ENCODE assay signal across 10 mouse cellular contexts in the genomic region with DNA sequence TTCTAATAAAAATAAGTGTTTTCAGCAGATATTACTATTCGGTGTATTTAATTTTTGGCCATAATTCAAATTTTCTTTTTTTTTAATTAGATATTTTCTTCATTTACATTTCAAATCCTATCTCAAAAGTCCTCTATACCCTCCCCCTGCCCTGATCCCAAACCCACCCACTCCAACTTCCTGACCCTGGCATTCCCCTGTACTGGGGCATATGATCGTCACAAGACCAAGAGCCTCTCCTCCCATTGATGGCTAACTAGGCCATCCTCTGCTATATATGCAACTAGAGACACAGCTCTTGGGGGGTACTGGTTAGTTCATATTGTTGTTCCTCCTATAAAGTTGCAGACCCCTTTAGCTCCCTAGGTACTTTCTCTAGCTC. TPM values are rescaled to one million over a fixed set of nuclear protein-coding genes. Genes with fewer than 3 reads are reported as not detected.
"Had no signal": no experiment of that assay in that cellular context is flagged by ENCODE, and none has a peak within 500 bp of the region (broad histone marks: within the 10 kb centered on the region; RNA-seq: fewer than 3 reads in every experiment).

No protein-coding gene starts in this region.

RNA-seq across cellular contexts. Expression of a gene that starts 11.0 kb away (rescaled TPM):
- polyA plus RNA-seq: embryonic facial prominence, embryonic 10.5 days; embryonic facial prominence, embryonic 11.5 days; embryonic facial prominence, embryonic 12.5 days; erythroblast, embryonic 14.5 days; forebrain, embryonic 10.5 days; forebrain, embryonic 12.5 days; forebrain, embryonic 13.5 days; forebrain, embryonic 14.5 days; forebrain, embryonic 15.5 days; forebrain, embryonic 16.5 days had no signal
